Mouse (Mus musculus): ENCODE results near the gene Vmp1. TPM values are rescaled to one million over a fixed set of nuclear protein-coding genes. Genes with fewer than 3 reads are reported as not detected.

The Vmp1 gene
- polyA plus RNA-seq, 1 experiment from 2014 or later: 147 TPM

DNA sequence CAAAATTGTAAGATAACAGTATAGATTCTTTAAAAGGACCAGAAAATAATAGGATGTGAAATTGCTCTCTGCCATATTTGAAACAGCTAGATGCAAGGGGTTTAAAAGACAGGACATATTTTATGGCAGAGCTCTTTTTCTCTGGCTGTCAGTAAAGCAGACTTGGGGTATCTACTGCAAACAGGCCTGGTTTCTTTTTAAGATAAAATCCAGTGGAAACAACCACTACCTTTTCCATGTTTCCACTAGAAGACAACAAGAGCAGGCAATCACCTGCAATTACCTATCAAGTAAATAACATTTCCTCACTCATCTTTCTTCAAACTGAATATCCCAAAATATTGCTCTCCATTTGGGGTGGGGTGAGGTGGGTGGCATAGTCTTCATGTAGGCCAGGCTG lies 19.7 kb downstream of the Vmp1 start:
- H3K27me3 ChIP-seq (ENCODE audit: control insufficient read depth, insufficient read depth, low read length): no peaks in the 10 kb centered on the region
- no peak for ATAC-seq (ENCODE audit: insufficient read depth, low FRiP score)
- H3K4me2 ChIP-seq (ENCODE audit: low read depth, low read length): no peak overlapping the region
- H3K4me3 ChIP-seq (replicated peaks; ENCODE audit: low read length): no peak overlapping the region
- no peak overlapping the region for H3K27ac ChIP-seq (ENCODE audit: low read length)
- no peaks in the 10 kb centered on the region for H3K4me1 ChIP-seq (ENCODE audit: control insufficient read depth, insufficient read depth, low read length)
- H3K9ac ChIP-seq (ENCODE audit: low read length): no peak overlapping the region
- no peaks in the 10 kb centered on the region for H3K9me3 ChIP-seq (replicated peaks; ENCODE audit: control insufficient read depth, low read length)
- H3K36me3 ChIP-seq (ENCODE audit: control insufficient read depth, insufficient read depth, low read length): no peaks in the 10 kb centered on the region; the same call in 1 of the 2 replicates

DNA sequence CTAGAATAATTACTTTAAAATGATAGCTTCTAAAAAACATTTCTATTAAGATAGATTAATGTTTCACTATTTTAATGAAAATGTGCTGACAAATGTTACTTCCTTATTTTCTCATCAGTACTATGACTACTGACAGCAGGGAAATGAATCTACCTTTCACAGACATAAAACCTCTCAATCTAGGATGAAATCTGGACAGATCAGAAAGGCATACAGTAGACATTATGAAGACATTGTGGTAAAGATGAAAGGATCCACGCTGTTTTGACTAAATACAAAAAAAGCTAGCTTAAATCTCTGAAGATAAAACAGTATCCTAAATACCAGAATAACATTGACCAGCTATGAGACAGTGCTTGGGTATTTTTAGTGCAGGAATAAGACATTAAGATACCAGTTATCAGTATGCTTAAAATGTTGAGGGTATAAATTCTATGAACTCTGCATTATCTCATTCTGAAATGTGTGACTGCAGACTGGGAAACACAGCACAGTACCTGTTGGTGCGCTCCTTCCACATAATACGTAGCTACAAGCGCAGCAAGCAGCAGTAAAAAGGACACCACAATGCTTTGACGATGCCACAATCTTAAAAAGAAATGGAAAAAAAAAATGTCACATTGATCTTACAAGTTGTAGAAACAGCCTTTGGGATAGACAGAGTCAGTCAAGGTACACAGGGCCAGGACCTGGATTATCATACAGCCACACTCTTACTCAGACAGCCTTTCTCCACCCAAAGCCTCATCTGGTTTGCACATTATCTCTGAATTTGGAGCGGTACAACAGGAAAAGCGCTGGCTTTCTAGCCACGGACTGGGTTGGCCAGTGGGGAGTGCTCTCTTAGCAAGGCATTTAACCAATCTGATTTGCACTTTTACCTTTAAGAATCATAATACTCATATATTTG lies 20.4 kb downstream of the Vmp1 start:
- 90% methylated on average over 8 of the region's 8 CpGs for WGBS
- Histone ChIP-seq H3K4me1 (ENCODE audit: control insufficient read depth, insufficient read depth, low read length) (no peaks in the 10 kb centered on the region), H3K27ac (ENCODE audit: low read length) (no peak overlapping the region), H3K9ac (ENCODE audit: low read length) (no peak overlapping the region), H3K9me3 (replicated peaks; ENCODE audit: control insufficient read depth, low read length) (no peaks in the 10 kb centered on the region), H3K4me3 (replicated peaks; ENCODE audit: low read length) (no peak overlapping the region), H3K4me2 (ENCODE audit: low read depth, low read length) (no peak overlapping the region), H3K36me3 (ENCODE audit: control insufficient read depth, insufficient read depth, low read length) (no peaks in the 10 kb centered on the region; the same call in 1 of the 2 replicates), H3K27me3 (ENCODE audit: control insufficient read depth, insufficient read depth, low read length) (no peaks in the 10 kb centered on the region)
- ATAC-seq (ENCODE audit: insufficient read depth, low FRiP score): no peak

DNA sequence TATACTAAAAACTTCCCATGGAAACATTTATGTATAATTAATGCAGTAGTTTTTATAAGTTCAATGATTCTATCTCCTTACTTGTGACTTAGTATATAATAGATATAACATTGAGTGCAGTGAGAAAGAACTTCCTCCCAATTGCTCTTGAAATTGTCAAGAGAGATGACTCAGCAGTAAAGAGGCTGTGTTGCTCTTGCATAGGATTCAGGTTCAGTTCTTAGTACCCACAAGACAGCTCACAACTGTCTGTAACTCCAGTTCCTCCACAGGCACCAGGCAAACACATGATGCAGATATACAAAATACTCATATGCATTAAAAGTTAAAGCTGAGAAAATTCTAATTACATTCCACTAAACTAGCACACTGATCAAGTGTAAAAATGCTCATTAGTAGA lies 25.8 kb downstream of the Vmp1 start:
- ATAC-seq (ENCODE audit: insufficient read depth, low FRiP score): no peak
- Histone ChIP-seq H3K4me2 (ENCODE audit: low read depth, low read length) (no peak overlapping the region), H3K4me3 (replicated peaks; ENCODE audit: low read length) (no peak overlapping the region), H3K9ac (ENCODE audit: low read length) (no peak overlapping the region), H3K27me3 (ENCODE audit: control insufficient read depth, insufficient read depth, low read length) (no peaks in the 10 kb centered on the region), H3K27ac (ENCODE audit: low read length) (no peak overlapping the region), H3K4me1 (ENCODE audit: control insufficient read depth, insufficient read depth, low read length) (no peaks in the 10 kb centered on the region), H3K36me3 (ENCODE audit: control insufficient read depth, insufficient read depth, low read length) (no peaks in the 10 kb centered on the region; the same call in 1 of the 2 replicates), H3K9me3 (replicated peaks; ENCODE audit: control insufficient read depth, low read length) (no peaks in the 10 kb centered on the region)

DNA sequence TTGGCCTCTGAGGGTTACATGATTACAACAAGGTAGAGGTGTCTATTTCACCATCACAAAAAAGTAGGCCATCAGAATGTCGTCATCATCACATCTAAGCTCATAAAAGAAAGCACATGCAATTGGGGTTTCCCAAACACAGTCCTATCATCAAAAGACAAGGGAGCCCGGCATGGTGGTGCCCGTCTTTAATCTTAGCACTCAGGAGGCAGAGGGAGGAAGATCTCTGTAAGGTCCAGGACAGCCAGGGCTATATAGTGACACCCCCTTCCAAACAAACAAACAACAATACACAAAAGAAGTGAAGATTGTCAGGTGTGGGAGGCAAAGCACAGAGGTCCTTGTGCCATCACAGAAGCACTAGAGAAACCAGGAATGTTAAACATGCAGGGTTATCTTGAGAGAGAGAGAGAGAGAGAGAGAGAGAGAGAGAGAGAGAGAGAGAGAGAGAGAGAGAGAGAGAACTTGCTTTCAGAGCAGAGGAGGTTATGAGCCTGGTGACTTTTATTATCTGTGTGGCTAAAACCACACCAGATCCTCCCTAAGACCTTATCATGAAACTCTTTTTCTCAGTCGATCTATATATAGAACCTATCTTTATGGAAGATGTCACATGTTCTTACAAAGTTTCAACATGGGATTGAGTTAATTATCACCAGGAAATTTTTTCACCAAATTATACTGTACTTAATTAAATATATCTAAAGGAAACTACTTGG lies 26.6 kb downstream of the Vmp1 start:
- H3K4me1 ChIP-seq (ENCODE audit: control insufficient read depth, insufficient read depth, low read length): no peaks in the 10 kb centered on the region
- H3K4me2 ChIP-seq (ENCODE audit: low read depth, low read length): no peak overlapping the region
- H3K9me3 ChIP-seq (replicated peaks; ENCODE audit: control insufficient read depth, low read length): no peaks in the 10 kb centered on the region
- no peak overlapping the region for H3K27ac ChIP-seq (ENCODE audit: low read length)
- 75% methylated on average over 4 of the region's 4 CpGs for WGBS
- no peaks in the 10 kb centered on the region for H3K27me3 ChIP-seq (ENCODE audit: control insufficient read depth, insufficient read depth, low read length)
- H3K4me3 ChIP-seq (replicated peaks; ENCODE audit: low read length): no peak overlapping the region
- no peak for ATAC-seq (ENCODE audit: insufficient read depth, low FRiP score)
- no peak overlapping the region for H3K9ac ChIP-seq (ENCODE audit: low read length)
- H3K36me3 ChIP-seq (ENCODE audit: control insufficient read depth, insufficient read depth, low read length): no peaks in the 10 kb centered on the region; the same call in 1 of the 2 replicates

DNA sequence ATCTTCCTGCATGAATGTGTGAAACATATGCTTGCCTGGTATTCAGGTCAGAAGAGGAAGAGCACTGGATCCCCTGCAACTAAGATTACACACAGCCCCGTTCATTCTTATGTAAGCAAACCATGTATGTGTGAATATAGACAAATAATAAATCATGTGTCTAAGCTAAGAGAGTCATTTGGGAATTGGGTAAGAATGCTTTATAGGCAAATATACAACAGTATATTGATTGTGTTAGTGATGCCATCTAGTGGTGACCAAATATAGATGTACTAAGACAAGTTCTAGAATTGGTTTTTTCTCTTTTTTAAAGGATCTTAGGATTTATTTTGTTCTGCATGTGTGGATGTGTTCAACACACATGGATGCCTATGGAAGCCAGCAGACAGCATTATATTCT lies 28.0 kb downstream of the Vmp1 start:
- no peak overlapping the region for H3K4me2 ChIP-seq (ENCODE audit: low read depth, low read length)
- 13% methylated on average over 1 of the region's 1 CpGs for WGBS
- H3K27ac ChIP-seq (ENCODE audit: low read length): no peak overlapping the region
- no peak overlapping the region for H3K4me3 ChIP-seq (replicated peaks; ENCODE audit: low read length)
- ATAC-seq (ENCODE audit: insufficient read depth, low FRiP score): no peak
- H3K36me3 ChIP-seq (ENCODE audit: control insufficient read depth, insufficient read depth, low read length): no peaks in the 10 kb centered on the region; the same call in 1 of the 2 replicates
- no peaks in the 10 kb centered on the region for H3K9me3 ChIP-seq (replicated peaks; ENCODE audit: control insufficient read depth, low read length)
- no peaks in the 10 kb centered on the region for H3K4me1 ChIP-seq (ENCODE audit: control insufficient read depth, insufficient read depth, low read length)
- no peak overlapping the region for H3K9ac ChIP-seq (ENCODE audit: low read length)
- no peaks in the 10 kb centered on the region for H3K27me3 ChIP-seq (ENCODE audit: control insufficient read depth, insufficient read depth, low read length)

DNA sequence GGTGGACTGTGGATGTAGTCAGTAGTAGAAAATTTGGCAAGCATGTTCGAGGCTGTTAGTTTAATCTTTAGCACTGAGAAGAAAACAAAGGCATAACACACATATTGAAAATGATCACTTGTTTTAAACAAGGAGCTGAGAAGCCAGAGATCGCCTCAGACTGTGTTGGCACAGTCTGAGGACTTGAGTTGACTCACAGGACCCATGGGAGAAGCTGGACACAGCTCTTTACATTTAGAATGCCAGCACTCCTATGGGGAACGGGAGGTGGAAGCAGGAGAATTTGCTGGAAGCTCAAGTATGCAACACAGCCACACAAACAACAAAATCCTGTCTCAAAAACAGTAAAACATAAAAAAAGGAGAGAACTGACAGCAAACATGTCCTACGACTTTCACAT lies 29.5 kb downstream of the Vmp1 start:
- ATAC-seq (ENCODE audit: insufficient read depth, low FRiP score): no peak
- H3K27me3 ChIP-seq (ENCODE audit: control insufficient read depth, insufficient read depth, low read length): no peaks in the 10 kb centered on the region
- no peak overlapping the region for H3K4me3 ChIP-seq (replicated peaks; ENCODE audit: low read length)
- no peak overlapping the region for H3K9ac ChIP-seq (ENCODE audit: low read length)
- no peaks in the 10 kb centered on the region for H3K36me3 ChIP-seq (ENCODE audit: control insufficient read depth, insufficient read depth, low read length)
- no peaks in the 10 kb centered on the region for H3K4me1 ChIP-seq (ENCODE audit: control insufficient read depth, insufficient read depth, low read length)
- no peaks in the 10 kb centered on the region for H3K9me3 ChIP-seq (replicated peaks; ENCODE audit: control insufficient read depth, low read length)
- no peak overlapping the region for H3K27ac ChIP-seq (ENCODE audit: low read length)
- 80% methylated on average over 4 of the region's 4 CpGs for WGBS
- H3K4me2 ChIP-seq (ENCODE audit: low read depth, low read length): no peak overlapping the region

DNA sequence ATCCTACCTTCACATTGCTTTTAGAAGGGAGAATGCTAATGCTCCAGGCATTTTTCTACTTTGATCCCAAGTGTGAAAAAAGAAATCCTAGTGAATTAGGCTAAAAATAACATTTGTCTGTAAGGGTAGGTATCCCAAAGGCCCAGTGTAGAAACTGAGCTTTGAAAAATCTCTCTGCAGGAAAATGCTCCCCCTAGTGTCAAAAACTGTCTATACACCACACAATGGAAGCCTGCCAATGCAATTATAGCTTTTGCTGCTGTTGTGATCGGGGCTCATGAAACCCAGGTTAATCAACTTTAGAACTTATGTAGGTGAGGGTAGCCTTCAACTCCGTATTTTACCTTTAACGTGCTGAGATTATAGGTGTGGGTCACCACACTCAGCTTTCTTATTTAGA lies 30.2 kb downstream of the Vmp1 start:
- H3K4me1 ChIP-seq (ENCODE audit: control insufficient read depth, insufficient read depth, low read length): no peaks in the 10 kb centered on the region
- no peak for ATAC-seq (ENCODE audit: insufficient read depth, low FRiP score)
- no peaks in the 10 kb centered on the region for H3K9me3 ChIP-seq (replicated peaks; ENCODE audit: control insufficient read depth, low read length)
- 27% methylated on average over 3 of the region's 3 CpGs for WGBS
- no peak overlapping the region for H3K9ac ChIP-seq (ENCODE audit: low read length)
- H3K4me3 ChIP-seq (replicated peaks; ENCODE audit: low read length): no peak overlapping the region
- no peak overlapping the region for H3K27ac ChIP-seq (ENCODE audit: low read length)
- H3K4me2 ChIP-seq (ENCODE audit: low read depth, low read length): no peak overlapping the region
- H3K36me3 ChIP-seq (ENCODE audit: control insufficient read depth, insufficient read depth, low read length): no peaks in the 10 kb centered on the region
- H3K27me3 ChIP-seq (ENCODE audit: control insufficient read depth, insufficient read depth, low read length): no peaks in the 10 kb centered on the region

DNA sequence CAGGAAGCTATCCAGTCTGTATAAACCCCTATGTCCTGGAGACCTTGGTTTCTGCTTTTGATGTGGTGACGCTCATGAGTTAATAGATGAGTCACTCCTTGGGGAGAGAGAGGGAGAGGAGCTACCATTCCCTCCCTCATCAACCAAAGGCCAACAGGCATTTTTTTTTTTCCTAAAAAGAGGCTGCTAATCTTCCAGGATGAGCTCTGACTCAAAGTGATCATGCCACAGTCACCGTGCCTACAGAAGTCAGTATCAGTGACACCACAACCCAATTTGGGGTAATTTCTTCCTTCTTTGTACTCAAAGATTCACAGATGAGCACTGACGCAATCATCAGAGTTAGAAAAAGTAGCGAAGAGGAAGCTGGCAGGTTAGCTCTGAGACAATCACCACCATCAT lies 31.1 kb downstream of the Vmp1 start:
- no peak overlapping the region for H3K4me3 ChIP-seq (replicated peaks; ENCODE audit: low read length)
- ATAC-seq (ENCODE audit: insufficient read depth, low FRiP score): no peak
- no peak overlapping the region for H3K4me2 ChIP-seq (ENCODE audit: low read depth, low read length)
- no peak overlapping the region for H3K27ac ChIP-seq (ENCODE audit: low read length)
- H3K4me1 ChIP-seq (ENCODE audit: control insufficient read depth, insufficient read depth, low read length): no peaks in the 10 kb centered on the region
- 83% methylated on average over 4 of the region's 4 CpGs for WGBS
- H3K36me3 ChIP-seq (ENCODE audit: control insufficient read depth, insufficient read depth, low read length): no peaks in the 10 kb centered on the region
- H3K9ac ChIP-seq (ENCODE audit: low read length): no peak overlapping the region
- H3K27me3 ChIP-seq (ENCODE audit: control insufficient read depth, insufficient read depth, low read length): no peaks in the 10 kb centered on the region
- no peaks in the 10 kb centered on the region for H3K9me3 ChIP-seq (replicated peaks; ENCODE audit: control insufficient read depth, low read length)

DNA sequence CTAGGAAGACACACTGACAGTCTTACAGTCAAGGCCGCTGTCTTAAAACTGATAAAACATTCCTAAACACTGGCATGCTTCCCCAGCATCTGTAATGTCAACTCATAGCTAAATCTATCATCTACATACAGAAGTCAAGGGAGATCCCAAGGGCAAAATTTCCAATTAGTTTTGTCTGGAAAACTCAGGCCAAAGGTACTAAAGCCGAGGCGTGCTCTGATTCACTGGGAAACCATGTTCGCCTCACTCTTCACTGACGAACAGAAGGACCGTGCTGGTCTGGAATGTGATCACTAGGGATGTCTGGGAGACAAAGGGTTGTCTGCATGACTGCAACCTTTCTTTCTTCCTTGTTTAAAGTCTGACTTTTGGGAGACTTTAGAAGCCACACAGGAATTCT lies 33.0 kb downstream of the Vmp1 start:
- Histone ChIP-seq H3K9ac (ENCODE audit: low read length) (no peak overlapping the region), H3K36me3 (ENCODE audit: control insufficient read depth, insufficient read depth, low read length) (no peaks in the 10 kb centered on the region), H3K27ac (ENCODE audit: low read length) (no peak overlapping the region), H3K9me3 (replicated peaks; ENCODE audit: control insufficient read depth, low read length) (no peaks in the 10 kb centered on the region), H3K27me3 (ENCODE audit: control insufficient read depth, insufficient read depth, low read length) (no peaks in the 10 kb centered on the region), H3K4me2 (ENCODE audit: low read depth, low read length) (no peak overlapping the region), H3K4me1 (ENCODE audit: control insufficient read depth, insufficient read depth, low read length) (0 out of 2 replicates have a peak, but pooled peaks cover 3% of the 10 kb centered on the region), H3K4me3 (replicated peaks; ENCODE audit: low read length) (no peak overlapping the region)
- 70% methylated on average over 6 of the region's 6 CpGs for WGBS
- ATAC-seq (ENCODE audit: insufficient read depth, low FRiP score): no peak

Data from stomach, embryonic 16.5 days (tissue).